Mouse (Mus musculus) lung, adult 2 months (tissue): ENCODE measurements around the gene 1700113H08Rik.

Source experiments
- CTCF ChIP-seq: fragments of 200-500 bp; IDR thresholded peaks from 2 replicates; pipeline ENCODE4 v1.5.1; 2011; ENCODE audit warnings: mild to moderate bottlenecking, low read length, control low read depth; ENCODE audit not compliant: insufficient read depth
- POLR2A ChIP-seq: fragments of 200-500 bp; IDR thresholded peaks from 2 replicates; pipeline ENCODE4 v1.6.1; 2011; ENCODE audit warnings: low read depth, mild to moderate bottlenecking, control low read depth, low read length, borderline replicate concordance; ENCODE audit errors: extremely low read depth

DNA sequence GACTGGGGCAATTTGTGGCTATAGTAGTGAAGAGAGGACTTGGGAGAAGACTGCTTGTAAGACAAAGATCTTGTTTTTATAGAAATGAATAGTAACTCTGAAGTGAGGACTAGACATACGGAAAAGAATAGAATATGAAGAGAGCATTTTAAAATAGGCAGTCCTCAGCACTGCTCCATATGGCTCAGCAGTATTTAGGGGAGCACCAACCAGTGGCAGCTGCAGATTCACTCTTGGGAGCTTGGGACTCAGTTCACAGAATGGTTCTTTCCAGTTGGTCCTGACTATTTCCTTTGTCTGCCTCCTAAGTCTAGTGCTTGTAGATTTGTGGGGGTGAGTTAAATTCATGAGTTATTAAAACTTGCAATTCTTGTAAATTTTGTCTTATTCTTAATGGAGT lies 151.6 kb downstream of the 1700113H08Rik start:
- TF ChIP-seq POLR2A (no peak), CTCF (no peak)
